Mouse (Mus musculus) hindbrain, embryonic 12.5 days (tissue): ENCODE data around the gene Kpnb1. TPM values are rescaled to one million over a fixed set of nuclear protein-coding genes. Genes with fewer than 3 reads are reported as not detected.

ENCODE experiments used
- ATAC-seq: fragments of 200-750 bp; cut with Nextera tagmentation; 2 replicates; pipeline ENCODE4 v1.8.0; 2017; ENCODE audit warnings: moderate TSS enrichment; ENCODE audit not compliant: low FRiP score
- H3K27ac ChIP-seq: fragments of 300-500 bp; sonication (generic); 2 replicates; pipeline ENCODE4 v1.5.1; 2016; ENCODE audit warnings: mild to moderate bottlenecking
- H3K27me3 ChIP-seq: fragments of 300-500 bp; sonication (generic); 2 replicates; pipeline ENCODE4 v1.6.1; 2016; ENCODE audit warnings: mild to moderate bottlenecking
- H3K36me3 ChIP-seq: fragments of 300-500 bp; sonication (generic); 2 replicates; pipeline ENCODE4 v1.6.1; 2016; ENCODE audit warnings: mild to moderate bottlenecking
- H3K4me1 ChIP-seq: fragments of 300-500 bp; sonication (generic); 2 replicates; pipeline ENCODE4 v1.6.1; 2016
- H3K4me2 ChIP-seq: fragments of 300-500 bp; sonication (generic); replicated peaks from 2 replicates; pipeline ENCODE4 v1.6.1; 2016; ENCODE audit warnings: mild to moderate bottlenecking
- H3K4me3 ChIP-seq: fragments of 300-500 bp; sonication (generic); 2 replicates; pipeline ENCODE4 v1.5.1; 2016; ENCODE audit warnings: mild to moderate bottlenecking
- H3K9ac ChIP-seq: fragments of 300-500 bp; sonication (generic); 2 replicates; pipeline ENCODE4 v1.6.1; 2016; ENCODE audit warnings: mild to moderate bottlenecking, moderate library complexity
- H3K9me3 ChIP-seq: fragments of 300-500 bp; sonication (generic); replicated peaks from 2 replicates; pipeline ENCODE4 v1.6.1; 2016; ENCODE audit warnings: mild to moderate bottlenecking
- WGBS: fragments of 180-500 bp; shearing (Covaris S2); methylation state at CpG from one replicate; pipeline ENCODE4 v1.1.7; 2016; 5-methylcytosine and 5-hydroxymethylcytosine counted together
- polyA plus RNA-seq: library from polyadenylated mRNA; unstranded; fragments of >200 nt; fragmentation: Nextera tagmentation; extraction: Ambion mirVana; gene quantifications from 2 replicates; pipeline ENCODE4 v1.2.1, GENCODE M21; 2016

Kpnb1 gene
- polyA plus RNA-seq, 1 experiment from 2014 or later, result 57.8 TPM

DNA sequence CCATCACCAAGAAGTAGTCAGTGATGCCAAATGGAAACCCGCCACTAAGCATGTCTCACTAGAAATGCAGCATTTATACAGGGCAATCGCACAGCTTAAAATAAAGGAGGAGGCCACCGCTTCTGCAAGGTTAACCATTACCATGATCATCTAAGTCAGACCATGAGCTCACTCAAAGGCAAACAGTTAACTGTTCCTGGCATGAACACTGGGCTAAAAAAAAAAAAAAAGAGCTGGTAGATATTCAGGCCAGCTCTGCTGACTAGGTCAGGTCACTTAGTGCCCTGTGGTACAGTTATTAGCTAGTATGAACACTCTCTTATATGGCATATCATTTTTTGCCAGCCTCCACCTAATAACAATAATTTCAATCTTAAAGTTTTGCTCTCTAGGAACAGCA is 5.2 kb downstream of the Kpnb1 start:
- H3K4me3 ChIP-seq, result no peak overlapping the region
- H3K36me3 ChIP-seq, result peaks cover 75% of the 10 kb centered on the region
- peaks cover 16% of the 10 kb centered on the region for H3K4me1 ChIP-seq
- no peaks in the 10 kb centered on the region for H3K27me3 ChIP-seq
- no peaks in the 10 kb centered on the region for H3K9me3 ChIP-seq
- no peak overlapping the region for H3K4me2 ChIP-seq
- no peak overlapping the region for H3K27ac ChIP-seq
- no peak overlapping the region for H3K9ac ChIP-seq
- no peak for ATAC-seq
- 91% methylated on average over 3 of the region's 3 CpGs for WGBS

DNA sequence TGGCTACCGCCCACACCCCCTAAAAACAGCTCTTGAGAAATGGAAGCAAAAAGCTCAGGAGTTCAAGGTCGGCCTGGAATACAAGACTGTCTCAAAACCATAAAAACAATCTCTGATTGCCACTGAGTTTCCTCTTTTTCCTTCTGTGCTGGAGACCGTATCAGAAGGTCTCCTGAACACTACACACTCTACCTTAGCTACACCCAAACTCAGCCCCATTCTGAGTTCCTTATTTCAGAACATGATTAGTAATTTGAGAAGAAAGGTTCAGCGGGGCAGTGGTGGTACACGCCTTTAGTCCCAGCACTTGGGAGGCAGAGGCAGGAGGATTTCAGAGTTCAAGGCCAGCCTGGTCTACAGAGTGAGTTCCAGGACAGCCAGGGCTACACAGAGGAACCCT is 6.6 kb downstream of the Kpnb1 start:
- ATAC-seq, result no peak
- Histone ChIP-seq H3K4me2 (no peak overlapping the region), H3K27me3 (no peaks in the 10 kb centered on the region), H3K9ac (no peak overlapping the region), H3K36me3 (peaks cover 89% of the 10 kb centered on the region), H3K9me3 (no peaks in the 10 kb centered on the region), H3K4me1 (peaks cover 12% of the 10 kb centered on the region), H3K27ac (no peak overlapping the region), H3K4me3 (no peak overlapping the region)
- 89% methylated on average over 5 of the region's 5 CpGs for WGBS

DNA sequence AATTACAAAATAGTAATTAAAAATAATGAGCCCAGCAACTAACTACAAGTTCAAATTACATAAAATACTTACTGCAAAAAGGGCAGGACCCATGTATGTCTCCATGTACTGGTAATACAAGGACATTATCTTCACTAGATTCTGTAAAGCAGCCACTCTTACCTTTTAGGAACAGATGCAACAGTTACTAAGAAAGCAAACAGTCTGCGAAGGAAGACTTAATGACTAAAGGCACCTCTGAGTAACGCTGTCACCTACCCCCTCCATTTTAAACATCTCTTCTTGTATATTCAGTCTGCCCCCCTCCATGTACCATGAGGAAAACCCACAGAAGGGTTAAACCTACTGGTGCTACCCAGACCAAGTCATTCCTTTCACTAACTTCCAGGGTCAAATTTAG is 9.5 kb downstream of the Kpnb1 start:
- no peaks in the 10 kb centered on the region for H3K4me1 ChIP-seq
- H3K4me2 ChIP-seq, result no peak overlapping the region
- ATAC-seq, result no peak
- H3K4me3 ChIP-seq, result no peak overlapping the region
- WGBS, result 98% methylated on average over 2 of the region's 2 CpGs
- peaks cover 97% of the 10 kb centered on the region for H3K36me3 ChIP-seq
- H3K9me3 ChIP-seq, result no peaks in the 10 kb centered on the region
- H3K27me3 ChIP-seq, result no peaks in the 10 kb centered on the region
- H3K27ac ChIP-seq, result no peak overlapping the region
- H3K9ac ChIP-seq, result no peak overlapping the region

DNA sequence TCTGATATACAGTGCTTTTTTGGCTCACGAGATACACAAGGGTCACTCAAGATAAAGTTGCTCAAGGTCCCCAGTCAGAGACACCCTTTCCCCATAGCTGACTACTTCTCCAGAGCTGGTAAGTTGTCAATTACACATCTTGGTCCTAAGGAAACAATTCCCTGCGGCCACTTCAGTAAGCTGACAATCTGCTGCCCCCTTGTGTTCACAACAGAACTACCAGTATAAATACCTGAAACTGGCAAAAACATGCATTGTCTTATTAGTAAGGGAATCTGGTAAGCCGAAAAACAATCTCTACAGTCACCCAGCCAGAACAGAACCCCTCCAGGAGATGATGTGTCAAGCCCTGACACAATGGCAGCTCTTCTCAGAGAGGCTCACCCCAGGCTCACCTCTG is 10.8 kb downstream of the Kpnb1 start:
- Histone ChIP-seq H3K4me2 (no peak overlapping the region), H3K9ac (no peak overlapping the region), H3K9me3 (no peaks in the 10 kb centered on the region), H3K4me1 (no peaks in the 10 kb centered on the region), H3K27me3 (no peaks in the 10 kb centered on the region), H3K27ac (no peak overlapping the region), H3K4me3 (no peak overlapping the region), H3K36me3 (peaks cover 96% of the 10 kb centered on the region)
- WGBS, result 60% methylated on average over 3 of the region's 3 CpGs
- no peak for ATAC-seq

DNA sequence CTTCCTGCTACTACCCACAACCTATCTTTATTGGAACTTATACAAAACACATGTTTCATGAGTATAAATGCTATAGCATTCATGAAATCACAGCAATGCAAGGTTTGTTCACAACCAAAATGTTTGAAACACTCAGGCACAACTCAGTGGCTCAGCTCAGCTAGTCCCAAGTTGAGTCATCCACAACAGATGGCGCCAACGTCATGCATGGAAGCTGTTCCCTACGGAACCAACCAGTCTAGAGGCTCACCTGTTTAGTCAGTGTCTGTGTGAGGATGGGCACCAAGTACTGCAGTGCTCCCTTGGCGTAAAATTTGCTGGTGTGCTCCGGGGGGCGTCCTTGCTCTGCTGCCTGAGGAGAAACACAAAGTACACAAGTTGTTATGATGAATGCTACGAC is 12.2 kb downstream of the Kpnb1 start:
- Histone ChIP-seq H3K9me3 (no peaks in the 10 kb centered on the region), H3K4me2 (no peak overlapping the region), H3K4me1 (no peaks in the 10 kb centered on the region), H3K4me3 (no peak overlapping the region), H3K36me3 (peaks cover 96% of the 10 kb centered on the region), H3K27me3 (no peaks in the 10 kb centered on the region), H3K27ac (no peak overlapping the region), H3K9ac (no peak overlapping the region)
- no peak for ATAC-seq
- WGBS, result 94% methylated on average over 7 of the region's 7 CpGs

DNA sequence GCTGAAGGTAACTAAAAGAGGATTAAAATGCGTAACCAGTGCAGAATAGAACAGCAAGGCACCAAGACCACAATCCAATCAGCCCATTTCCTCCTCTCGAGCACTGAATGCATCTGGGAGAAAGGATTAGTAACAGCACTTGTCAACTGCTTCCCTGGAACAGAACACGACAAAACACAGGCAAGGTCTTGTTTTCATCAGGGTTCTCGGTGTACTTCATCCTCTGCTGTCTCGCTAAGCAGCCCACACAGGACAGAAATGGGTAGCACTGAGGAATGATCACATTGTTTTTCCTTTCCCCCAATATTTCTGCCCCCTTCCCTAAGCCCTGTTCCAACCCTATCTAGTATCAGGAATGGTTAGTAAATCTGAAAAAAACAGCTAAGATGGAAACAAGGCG is 27.3 kb downstream of the Kpnb1 start:
- no peaks in the 10 kb centered on the region for H3K4me1 ChIP-seq
- no peaks in the 10 kb centered on the region for H3K9me3 ChIP-seq
- peaks cover 96% of the 10 kb centered on the region for H3K36me3 ChIP-seq
- H3K27me3 ChIP-seq, result no peaks in the 10 kb centered on the region
- no peak overlapping the region for H3K27ac ChIP-seq
- no peak overlapping the region for H3K4me2 ChIP-seq
- H3K9ac ChIP-seq, result no peak overlapping the region
- WGBS, result 72% methylated on average over 6 of the region's 6 CpGs
- no peak overlapping the region for H3K4me3 ChIP-seq
- no peak for ATAC-seq

DNA sequence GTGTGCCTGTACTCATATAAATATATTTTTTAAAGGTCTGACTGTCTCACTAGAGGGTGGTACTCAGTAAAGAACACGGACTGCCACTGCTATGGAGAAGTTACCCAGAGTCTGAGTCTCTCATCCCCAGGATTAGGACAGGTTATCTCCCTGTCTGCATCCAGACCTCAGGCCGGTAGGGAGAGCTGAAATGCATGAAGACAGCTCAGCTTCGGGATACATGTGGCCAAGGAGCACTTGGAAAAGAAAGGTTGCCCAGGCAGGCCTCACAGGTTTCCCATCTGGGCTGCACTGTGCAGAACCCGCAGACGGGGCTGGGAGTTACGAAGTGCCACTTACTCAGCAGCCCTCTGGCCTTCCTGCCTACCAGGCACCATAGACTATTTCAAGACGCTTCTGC is 30.7 kb downstream of the Kpnb1 start:
- no peaks in the 10 kb centered on the region for H3K9me3 ChIP-seq
- H3K36me3 ChIP-seq, result peaks cover 70% of the 10 kb centered on the region
- H3K4me1 ChIP-seq, result peaks cover 11% of the 10 kb centered on the region

DNA sequence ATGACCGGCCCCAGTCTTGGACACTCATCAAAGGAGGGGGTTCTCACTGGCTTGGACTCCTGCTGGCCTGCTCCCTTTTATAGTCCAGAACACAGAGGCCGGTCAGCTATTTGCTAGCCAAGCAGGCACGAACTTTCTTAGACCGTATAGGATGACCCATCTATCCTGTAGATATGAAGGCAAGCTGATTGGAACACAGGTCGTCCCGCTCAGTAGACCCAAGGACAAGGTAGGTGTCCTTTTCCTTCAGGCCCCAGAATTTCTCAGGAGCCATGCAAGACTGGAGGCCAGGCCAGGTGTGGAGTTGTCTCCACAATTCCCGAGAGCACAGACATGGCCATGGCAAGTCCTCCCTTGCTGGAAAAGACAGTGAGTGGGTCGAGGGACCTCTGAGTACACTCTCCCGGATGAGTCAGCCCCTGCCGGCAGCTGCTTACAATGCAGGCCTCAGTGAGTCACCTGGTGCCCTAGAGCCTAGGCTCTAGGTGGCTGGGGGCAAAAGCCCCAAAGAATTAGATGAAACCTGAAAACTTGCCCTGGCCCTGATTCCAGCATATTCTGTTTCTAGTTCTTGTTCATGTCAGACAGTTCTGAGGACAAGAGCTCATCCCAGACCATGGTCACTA is 34.9 kb downstream of the Kpnb1 start:
- WGBS, result 25% methylated on average over 10 of the region's 10 CpGs
- Histone ChIP-seq H3K27me3 (peaks cover 15% of the 10 kb centered on the region; the same call in 1 of the 2 replicates), H3K9ac (no peak overlapping the region), H3K36me3 (peaks cover 33% of the 10 kb centered on the region), H3K4me1 (peaks cover 33% of the 10 kb centered on the region), H3K4me3 (0 out of 2 replicates have a peak overlapping the region, but pooled peaks have one; percentile 3), H3K27ac (no peak overlapping the region; the same call in 1 of the 2 replicates), H3K9me3 (no peaks in the 10 kb centered on the region), H3K4me2 (peak overlapping the region; percentile 86)
- ATAC-seq, result no peak

More for the DNA sequence above, 30.7 kb downstream of the Kpnb1 start:
- Histone ChIP-seq H3K4me2 (no peak overlapping the region), H3K27ac (no peak overlapping the region), H3K9ac (no peak overlapping the region), H3K4me3 (no peak overlapping the region), H3K27me3 (no peaks in the 10 kb centered on the region)
- ATAC-seq, result no peak
- 81% methylated on average over 7 of the region's 7 CpGs for WGBS

DNA sequence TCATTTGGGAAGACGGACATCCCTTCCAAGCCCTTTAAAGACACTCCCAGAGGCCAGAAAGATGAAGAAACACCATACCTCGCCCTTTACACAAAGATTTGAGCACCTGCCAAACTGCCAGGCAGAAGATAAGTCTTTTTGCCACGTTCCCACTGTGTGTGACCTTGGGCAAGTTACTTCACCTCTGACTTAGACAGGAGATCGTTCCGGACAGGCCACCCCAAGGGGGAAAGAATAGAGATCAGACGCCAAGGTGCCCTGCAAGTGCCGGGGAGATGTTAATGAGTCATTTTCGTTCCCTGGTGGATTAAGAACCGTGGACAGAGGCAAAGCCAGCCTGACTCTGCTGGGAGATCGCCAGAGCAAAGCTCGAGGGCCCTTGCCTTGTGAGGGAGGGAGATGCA is 35.7 kb downstream of the Kpnb1 start:
- 1% methylated on average over 11 of the region's 11 CpGs for WGBS
- peak overlapping the region; percentile 81 for H3K4me3 ChIP-seq
- H3K9ac ChIP-seq, result peak overlapping the region; percentile 91
- peak overlapping the region; percentile 96; the same call in 1 of the 2 replicates for H3K27ac ChIP-seq
- H3K27me3 ChIP-seq, result peaks cover 21% of the 10 kb centered on the region; the same call in 1 of the 2 replicates
- ATAC-seq, result no peak
- peak overlapping the region; percentile 86 for H3K4me2 ChIP-seq
- H3K36me3 ChIP-seq, result peaks cover 25% of the 10 kb centered on the region
- H3K9me3 ChIP-seq, result no peaks in the 10 kb centered on the region
- H3K4me1 ChIP-seq, result peaks cover 33% of the 10 kb centered on the region

DNA sequence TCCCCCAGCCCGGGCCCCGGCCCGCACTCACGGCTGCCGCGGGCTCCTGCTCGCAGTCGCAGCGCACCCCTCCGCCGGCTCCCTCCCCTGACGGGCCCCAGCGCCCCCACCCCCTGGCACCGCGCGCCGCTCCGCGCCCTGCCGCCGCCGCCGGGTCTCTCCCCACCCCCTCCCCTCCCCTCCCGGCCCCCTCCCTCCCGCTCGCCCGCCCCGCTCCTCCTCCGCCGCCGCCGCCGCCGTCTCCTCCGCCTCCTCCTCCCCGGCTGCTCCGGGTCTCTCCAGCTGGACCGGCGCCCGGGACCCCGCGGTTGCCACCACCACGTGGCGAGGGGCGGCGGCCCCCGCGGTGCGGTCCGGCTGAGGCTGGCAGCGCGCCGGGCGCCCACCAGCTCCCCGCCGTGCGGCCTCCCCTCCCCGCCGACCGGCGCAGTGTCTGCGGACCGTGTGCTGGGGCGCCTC is 36.3 kb downstream of the Kpnb1 start, which contains the start of gene Tbkbp1:
Gene Tbkbp1, minus strand, starts transcription at position 153 of the 459 bp plus-strand sequence.
- Histone ChIP-seq H3K36me3 (peaks cover 22% of the 10 kb centered on the region), H3K9ac (peak within 1 kb of the TSS; percentile 91), H3K4me2 (peak within 1 kb of the TSS; percentile 86), H3K27me3 (peaks cover 21% of the 10 kb centered on the region; the same call in 1 of the 2 replicates), H3K4me3 (peak within 1 kb of the TSS; percentile 81), H3K9me3 (no peaks in the 10 kb centered on the region), H3K4me1 (peaks cover 33% of the 10 kb centered on the region), H3K27ac (peak within 1 kb of the TSS; percentile 96)
- under 1% methylated on average over 24 of the region's 64 CpGs for WGBS
- peak; percentile 54 for ATAC-seq

DNA sequence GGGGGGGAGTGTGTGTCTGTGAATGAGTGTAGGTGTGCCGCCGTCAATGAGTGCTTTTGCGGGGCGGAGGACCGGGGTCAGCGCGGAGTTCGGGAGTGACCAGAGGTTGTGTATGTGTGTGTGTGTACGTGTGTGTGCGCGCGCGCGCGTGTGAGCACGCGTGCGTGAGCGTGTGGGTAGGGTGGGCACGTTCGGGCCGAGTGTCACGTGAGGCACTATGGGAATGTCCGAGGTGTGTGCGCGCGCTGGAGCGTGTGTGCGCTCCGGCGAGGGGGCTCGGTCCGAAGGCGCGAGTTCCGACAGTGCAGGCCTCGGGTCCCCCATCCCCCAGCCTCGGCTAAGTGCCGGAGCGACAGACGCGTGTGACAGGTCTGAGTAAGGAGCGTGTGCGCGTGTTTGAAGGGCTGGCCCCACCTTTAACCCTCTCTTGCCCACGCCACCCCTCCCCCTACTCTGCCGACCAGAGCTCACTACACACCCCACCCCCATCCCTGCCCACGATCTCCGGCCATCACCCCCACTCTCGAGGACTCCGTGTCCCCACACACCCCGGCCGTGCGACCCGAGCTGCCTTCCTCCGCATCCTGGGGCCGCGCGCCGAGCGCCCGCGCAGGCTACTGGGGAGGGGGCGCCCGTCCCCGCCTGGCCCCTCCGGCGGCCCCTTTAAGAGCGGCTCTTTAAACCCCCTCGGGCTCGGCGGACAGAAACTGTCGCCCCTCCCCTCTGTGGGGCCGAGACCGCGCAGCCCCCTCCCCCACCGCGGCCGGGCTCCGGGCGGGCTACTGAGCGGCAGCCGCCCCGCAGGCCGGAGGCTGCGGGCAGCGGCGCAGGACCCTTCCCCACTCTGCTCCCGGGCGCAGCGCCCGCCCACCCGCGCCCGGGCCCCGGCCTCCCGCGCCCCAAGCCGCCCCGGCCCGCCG is 37.0 kb downstream of the Kpnb1 start:
- Histone ChIP-seq H3K27me3 (peaks cover 21% of the 10 kb centered on the region; the same call in 1 of the 2 replicates), H3K36me3 (peaks cover 16% of the 10 kb centered on the region), H3K4me2 (peak overlapping the region; percentile 86), H3K4me3 (peak overlapping the region; percentile 81), H3K4me1 (peaks cover 33% of the 10 kb centered on the region), H3K9ac (peak overlapping the region; percentile 91), H3K27ac (peak overlapping the region; percentile 96), H3K9me3 (no peaks in the 10 kb centered on the region)
- ATAC-seq, result peak; percentile 81
- WGBS, result under 1% methylated on average over 77 of the region's 102 CpGs

DNA sequence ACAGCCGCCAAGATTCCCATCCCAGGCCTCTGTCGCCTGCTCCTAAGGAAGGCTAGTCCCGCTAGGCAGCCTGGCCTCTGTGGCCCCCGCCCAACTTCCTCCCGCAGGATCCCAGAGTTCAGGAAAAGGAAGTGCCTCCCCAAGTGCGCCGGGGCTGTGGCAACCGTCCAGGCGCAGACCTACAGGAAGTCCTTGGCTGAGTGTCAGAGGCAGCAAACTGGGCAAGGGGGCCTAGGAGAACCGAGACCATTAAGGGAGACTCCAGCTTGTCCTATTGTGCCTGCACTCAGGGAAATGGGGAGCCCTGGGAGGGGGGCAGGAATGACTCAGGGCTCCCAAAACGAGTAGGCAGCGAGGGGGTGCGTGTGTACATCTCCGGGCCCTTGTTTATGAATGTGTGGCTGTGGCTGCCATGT is 37.7 kb downstream of the Kpnb1 start:
- WGBS, result 1% methylated on average over 14 of the region's 14 CpGs
- peak overlapping the region; percentile 91 for H3K9ac ChIP-seq
- H3K9me3 ChIP-seq, result no peaks in the 10 kb centered on the region
- peaks cover 33% of the 10 kb centered on the region for H3K4me1 ChIP-seq
- H3K27me3 ChIP-seq, result peaks cover 21% of the 10 kb centered on the region; the same call in 1 of the 2 replicates
- peak overlapping the region; percentile 81 for H3K4me3 ChIP-seq
- H3K4me2 ChIP-seq, result peak overlapping the region; percentile 86
- H3K27ac ChIP-seq, result peak overlapping the region; percentile 96
- peaks cover 14% of the 10 kb centered on the region for H3K36me3 ChIP-seq
- no peak for ATAC-seq
